Mouse (Mus musculus) neural tube, embryonic 15.5 days (tissue): ENCODE measurements around the gene St8sia2. TPM values are rescaled to one million over a fixed set of nuclear protein-coding genes. Genes with fewer than 3 reads are reported as not detected.
"Not testable (repeated sequence)": the region's sequence is repeated elsewhere in the genome, so short reads cannot be mapped to it uniquely, and the experiment has no call there.

ENCODE experiments used
- ATAC-seq: fragments of 200-750 bp; cut with Nextera tagmentation; 2 replicates; pipeline ENCODE4 v1.8.0; 2017; ENCODE audit warnings: mild to moderate bottlenecking, moderate TSS enrichment, moderate library complexity; ENCODE audit not compliant: low FRiP score
- H3K27ac ChIP-seq: fragments of 300-500 bp; sonication (generic); replicated peaks from 2 replicates; pipeline ENCODE4 v1.5.1; 2015; ENCODE audit warnings: mild to moderate bottlenecking, inconsistent platforms
- H3K27me3 ChIP-seq: fragments of 300-500 bp; sonication (generic); replicated peaks from 2 replicates; pipeline ENCODE4 v1.6.1; 2015; ENCODE audit warnings: inconsistent platforms
- H3K36me3 ChIP-seq: fragments of 300-500 bp; sonication (generic); 2 replicates; pipeline ENCODE4 v1.6.1; 2015; ENCODE audit warnings: inconsistent platforms
- H3K4me1 ChIP-seq: fragments of 300-500 bp; sonication (generic); 2 replicates; pipeline ENCODE4 v1.6.1; 2015; ENCODE audit warnings: inconsistent platforms
- H3K4me2 ChIP-seq: fragments of 300-500 bp; sonication (generic); 2 replicates; pipeline ENCODE4 v1.6.1; 2015; ENCODE audit warnings: inconsistent platforms, mild to moderate bottlenecking, moderate library complexity
- H3K4me3 ChIP-seq: fragments of 300-500 bp; sonication (generic); replicated peaks from 2 replicates; pipeline ENCODE4 v1.5.1; 2015; ENCODE audit warnings: mild to moderate bottlenecking, inconsistent platforms
- H3K9ac ChIP-seq: fragments of 300-500 bp; sonication (generic); replicated peaks from 2 replicates; pipeline ENCODE4 v1.6.1; 2015; ENCODE audit warnings: mild to moderate bottlenecking, inconsistent platforms
- H3K9me3 ChIP-seq: fragments of 300-500 bp; sonication (generic); replicated peaks from 2 replicates; pipeline ENCODE4 v1.6.1; 2016; ENCODE audit warnings: inconsistent platforms
- WGBS: fragments of 180-500 bp; shearing (Covaris S2); methylation state at CpG from one replicate; pipeline ENCODE4 v1.1.7; 2015; ENCODE audit warnings: mixed read lengths; 5-methylcytosine and 5-hydroxymethylcytosine counted together
- polyA plus RNA-seq: library from polyadenylated mRNA; unstranded; fragments of >200 nt; fragmentation: Nextera tagmentation; extraction: Ambion mirVana; gene quantifications from 2 replicates; pipeline ENCODE4 v1.2.1, GENCODE M21; 2015

St8sia2 gene
- polyA plus RNA-seq, 1 experiment from 2014 or later = 59.4 TPM

GRCm38 (mm10) chr7:74021771-74022170, 8.3 kb upstream of the St8sia2 start:
- Histone ChIP-seq H3K4me1 (0 out of 2 replicates have a peak, but pooled peaks cover 3% of the 10 kb centered on the region), H3K4me3 (no peak overlapping the region), H3K27ac (no peak overlapping the region), H3K9ac (no peak overlapping the region), H3K4me2 (no peak overlapping the region), H3K9me3 (no peaks in the 10 kb centered on the region), H3K36me3 (no peaks in the 10 kb centered on the region), H3K27me3 (no peaks in the 10 kb centered on the region)
- no peak for ATAC-seq
- WGBS = 85% methylated on average over 6 of the region's 6 CpGs

- ATAC-seq = no peak
- no peak overlapping the region for H3K27ac ChIP-seq
- H3K4me2 ChIP-seq = no peak overlapping the region
These were observed 3.1 kb upstream of the St8sia2 start for GRCm38 (mm10) chr7:74016613-74017012.

GRCm38 (mm10) chr7:74012858-74013600, 461 bp downstream of the St8sia2 start:
- H3K36me3 ChIP-seq = no peaks in the 10 kb centered on the region
- H3K9me3 ChIP-seq = no peaks in the 10 kb centered on the region
- ATAC-seq = peak; percentile 70
- peak overlapping the region; percentile 91 for H3K4me3 ChIP-seq
- no peaks in the 10 kb centered on the region for H3K27me3 ChIP-seq
- peak overlapping the region; percentile 96 for H3K27ac ChIP-seq
- H3K9ac ChIP-seq = peak overlapping the region; percentile 99
- WGBS = under 1% methylated on average over 63 of the region's 70 CpGs
- peaks cover 52% of the 10 kb centered on the region for H3K4me1 ChIP-seq
- peak overlapping the region; percentile 84 for H3K4me2 ChIP-seq

More at GRCm38 (mm10) chr7:74016613-74017012, 3.1 kb upstream of the St8sia2 start:
- Histone ChIP-seq H3K36me3 (no peaks in the 10 kb centered on the region), H3K4me3 (no peak overlapping the region), H3K9me3 (no peaks in the 10 kb centered on the region), H3K27me3 (no peaks in the 10 kb centered on the region), H3K4me1 (peaks cover 18% of the 10 kb centered on the region), H3K9ac (no peak overlapping the region)
- WGBS = 91% methylated on average over 2 of the region's 2 CpGs

- Histone ChIP-seq H3K27ac (peak overlapping the region; percentile 96), H3K27me3 (no peaks in the 10 kb centered on the region), H3K4me1 (peaks cover 60% of the 10 kb centered on the region), H3K9me3 (no peaks in the 10 kb centered on the region), H3K4me3 (peak overlapping the region; percentile 91), H3K36me3 (no peaks in the 10 kb centered on the region), H3K4me2 (peak overlapping the region; percentile 84), H3K9ac (peak overlapping the region; percentile 99)
- ATAC-seq = peak; percentile 23
- 2% methylated on average over 43 of the region's 43 CpGs for WGBS
These were observed 1.3 kb downstream of the St8sia2 start for GRCm38 (mm10) chr7:74011976-74012857.

GRCm38 (mm10) chr7:74008946-74009542, 4.4 kb downstream of the St8sia2 start:
- no peaks in the 10 kb centered on the region for H3K27me3 ChIP-seq
- no peaks in the 10 kb centered on the region for H3K9me3 ChIP-seq
- 47% methylated on average over 7 of the region's 7 CpGs for WGBS
- H3K36me3 ChIP-seq = no peaks in the 10 kb centered on the region
- no peak for ATAC-seq
- H3K4me3 ChIP-seq = no peak overlapping the region
- peaks cover 82% of the 10 kb centered on the region for H3K4me1 ChIP-seq
- H3K9ac ChIP-seq = 0 out of 2 replicates have a peak overlapping the region, but pooled peaks have one; percentile 14
- peak overlapping the region; percentile 84; the same call in 1 of the 2 replicates for H3K4me2 ChIP-seq
- H3K27ac ChIP-seq = no peak overlapping the region

- Histone ChIP-seq H3K27me3 (no peaks in the 10 kb centered on the region), H3K9me3 (no peaks in the 10 kb centered on the region), H3K4me3 (no peak overlapping the region), H3K4me2 (peak overlapping the region; percentile 24), H3K4me1 (peaks cover 83% of the 10 kb centered on the region), H3K9ac (peak overlapping the region; percentile 11), H3K27ac (peak overlapping the region; percentile 67), H3K36me3 (no peaks in the 10 kb centered on the region)
- WGBS = 6% methylated on average over 9 of the region's 9 CpGs
- ATAC-seq = peak; percentile 72
These were observed 6.6 kb downstream of the St8sia2 start for GRCm38 (mm10) chr7:74006775-74007371.

- WGBS = 0% methylated on average over 1 of the region's 1 CpGs
- ATAC-seq = no peak
- Histone ChIP-seq H3K36me3 (no peaks in the 10 kb centered on the region), H3K4me3 (no peak overlapping the region), H3K4me2 (peak overlapping the region; percentile 24), H3K9ac (no peak overlapping the region; the same call in 1 of the 2 replicates), H3K27ac (peak overlapping the region; percentile 67), H3K9me3 (no peaks in the 10 kb centered on the region), H3K27me3 (no peaks in the 10 kb centered on the region), H3K4me1 (peaks cover 82% of the 10 kb centered on the region)
These were observed 7.1 kb downstream of the St8sia2 start for GRCm38 (mm10) chr7:74006364-74006763.

- ATAC-seq = no peak
- Histone ChIP-seq H3K4me1 (peaks cover 34% of the 10 kb centered on the region), H3K9ac (no peak overlapping the region), H3K9me3 (no peaks in the 10 kb centered on the region), H3K4me2 (no peak overlapping the region), H3K27me3 (no peaks in the 10 kb centered on the region), H3K4me3 (no peak overlapping the region), H3K36me3 (0 out of 2 replicates have a peak, but pooled peaks cover 5% of the 10 kb centered on the region), H3K27ac (no peak overlapping the region)
- 69% methylated on average over 12 of the region's 12 CpGs for WGBS
These were observed 12.6 kb downstream of the St8sia2 start for GRCm38 (mm10) chr7:74000743-74001510.

- WGBS = 87% methylated on average over 2 of the region's 2 CpGs
- no peak overlapping the region for H3K27ac ChIP-seq
- H3K27me3 ChIP-seq = no peaks in the 10 kb centered on the region
- no peak for ATAC-seq
- H3K4me1 ChIP-seq = 0 out of 2 replicates have a peak, but pooled peaks cover 3% of the 10 kb centered on the region
- no peak overlapping the region for H3K4me3 ChIP-seq
- no peak overlapping the region for H3K9ac ChIP-seq
- no peak overlapping the region for H3K4me2 ChIP-seq
- no peaks in the 10 kb centered on the region for H3K9me3 ChIP-seq
- no peaks in the 10 kb centered on the region for H3K36me3 ChIP-seq
These were observed 24.1 kb downstream of the St8sia2 start for GRCm38 (mm10) chr7:73989366-73989765.

GRCm38 (mm10) chr7:73972157-73972556, 41.3 kb downstream of the St8sia2 start:
- not testable (repeated sequence) for H3K27ac ChIP-seq, H3K4me3 ChIP-seq, H3K4me2 ChIP-seq, H3K4me1 ChIP-seq, H3K9me3 ChIP-seq, ATAC-seq, H3K9ac ChIP-seq, H3K27me3 ChIP-seq
- 67% methylated on average over 5 of the region's 5 CpGs for WGBS
- H3K36me3 ChIP-seq = peaks cover 39% of the 10 kb centered on the region
